Mouse (Mus musculus) liver, embryonic 14.5 days (tissue): ENCODE results near the gene Rapgef3. TPM values are rescaled to one million over a fixed set of nuclear protein-coding genes. Genes with fewer than 3 reads are reported as not detected.

Source experiments
- ATAC-seq: fragments of 200-750 bp; cut with Nextera tagmentation; 2 replicates; pipeline ENCODE4 v1.8.0; 2017; ENCODE audit warnings: moderate number of reproducible peaks, mild to moderate bottlenecking, moderate library complexity; ENCODE audit not compliant: insufficient read depth
- DNase-seq, 3 experiments: peaks; one replicate each; pipeline ENCODE4 v3.0.0-alpha.2; 2012 to 2013; ENCODE audit warnings: low read depth in 3 of 3, low spot score in 3 of 3
- H3K27ac ChIP-seq: fragments of 300-500 bp; sonication (generic); 2 replicates; pipeline ENCODE4 v1.5.1; 2014; ENCODE audit warnings: moderate library complexity, mild to moderate bottlenecking, control low read depth, inconsistent platforms
- H3K27me3 ChIP-seq: fragments of 300-500 bp; sonication (generic); 2 replicates; pipeline ENCODE4 v1.6.1; 2014; ENCODE audit warnings: mild to moderate bottlenecking, low read length, moderate library complexity; ENCODE audit not compliant: control insufficient read depth, insufficient read depth
- H3K36me3 ChIP-seq: fragments of 300-500 bp; sonication (generic); replicated peaks from 2 replicates; pipeline ENCODE4 v1.6.1; 2014; ENCODE audit warnings: low read depth; ENCODE audit not compliant: control insufficient read depth, insufficient read depth
- H3K4me1 ChIP-seq, 2 experiments: fragments of 200-500 bp in 1 of 2; fragments of 300-500 bp in 1 of 2; sonication (generic) in 1 of 2; replicated peaks; 2 replicates each; pipeline ENCODE4 v1.6.1; 2012 to 2014; ENCODE audit warnings: antibody characterized with exemption in 1 of 2, inconsistent platforms in 1 of 2, low read length in 1 of 2; ENCODE audit not compliant: control insufficient read depth in 2 of 2, insufficient read depth in 2 of 2
- H3K4me2 ChIP-seq: fragments of 300-500 bp; sonication (generic); 2 replicates; pipeline ENCODE4 v1.6.1; 2014; ENCODE audit warnings: low read depth, mild to moderate bottlenecking, control low read depth, moderate library complexity
- H3K4me3 ChIP-seq, 2 experiments: fragments of 200-500 bp in 1 of 2; fragments of 300-500 bp in 1 of 2; sonication (generic) in 1 of 2; 2 replicates each; pipeline ENCODE4 v1.5.1; 2012 to 2014; ENCODE audit warnings: low read depth in 2 of 2, low read length in 2 of 2, mild to moderate bottlenecking in 2 of 2, control low read depth in 1 of 2, inconsistent platforms in 1 of 2, moderate library complexity in 1 of 2; ENCODE audit not compliant: insufficient read depth in 1 of 2
- H3K9ac ChIP-seq: fragments of 300-500 bp; sonication (generic); replicated peaks from 2 replicates; pipeline ENCODE4 v1.6.1; 2014; ENCODE audit warnings: mild to moderate bottlenecking, control low read depth, moderate library complexity
- H3K9me3 ChIP-seq: fragments of 300-500 bp; sonication (generic); 2 replicates; pipeline ENCODE4 v1.6.1; 2016; ENCODE audit warnings: low read length, mixed read lengths; ENCODE audit not compliant: control insufficient read depth
- CTCF ChIP-seq: IDR thresholded peaks from 2 replicates; pipeline ENCODE4 v1.5.1; 2016; ENCODE audit warnings: antibody characterized with exemption, low read depth, control low read depth
- EP300 ChIP-seq: IDR thresholded peaks from 2 replicates; pipeline ENCODE4 v1.6.1; 2016; ENCODE audit warnings: antibody characterized with exemption, low read depth
- WGBS: fragments of 180-500 bp; shearing (Covaris S2); extraction: QIAGEN DNeasy Blood & Tissue Kit; methylation state at CpG from one replicate; pipeline ENCODE4 v1.1.7; 2014; ENCODE audit not compliant: insufficient replicate concordance; 5-methylcytosine and 5-hydroxymethylcytosine counted together
- polyA plus RNA-seq, 2 experiments: library from polyadenylated mRNA; depleted of rRNA in 1 of 2; stranded (reverse) in 1 of 2; unstranded in 1 of 2; fragments of >200 nt; fragmentation: Nextera tagmentation in 1 of 2; extraction: Ambion mirVana in 1 of 2; gene quantifications; 2 replicates each; pipeline versions ENCODE4 v1.2.1 to v1.2.3; 2012 to 2014

Rapgef3 gene
- polyA plus RNA-seq (2012; rRNA removed), result 2.2 and 2.3 TPM in 2 replicates
- polyA plus RNA-seq (2014; fragmentation: Nextera tagmentation; extraction: Ambion mirVana), result 0.84 and 0.95 TPM in 2 replicates

- peak; percentile 69 for TF ChIP-seq CTCF
- TF ChIP-seq EP300, result no peak
- H3K27ac ChIP-seq, result no peak within 1 kb of the TSS
- WGBS, result 1% methylated on average over 43 of the region's 44 CpGs
- H3K9ac ChIP-seq, result no peak within 1 kb of the TSS
- peaks cover 0 to 3% of the 10 kb centered on the region in 2 experiments; a peak in 2 of 4 replicates for H3K4me1 ChIP-seq
- peak; percentile 60 for ATAC-seq
- H3K9me3 ChIP-seq, result no peaks in the 10 kb centered on the region
- peak within 1 kb of the TSS; percentile 28 to 30 for H3K4me3 ChIP-seq
- DNase-seq, result no peak
- H3K36me3 ChIP-seq, result no peaks in the 10 kb centered on the region
- H3K27me3 ChIP-seq, result peaks cover 37% of the 10 kb centered on the region
- H3K4me2 ChIP-seq, result peak within 1 kb of the TSS; percentile 66
Measured at GRCm38 (mm10) chr15:97767280-97768186, at the start of gene Rapgef3. TSS of gene Rapgef3 (minus strand) at chr15:97767972.

- Histone ChIP-seq H3K27me3 (no peaks in the 10 kb centered on the region), H3K27ac (no peak overlapping the region), H3K4me1 (peaks cover 0 to 9% of the 10 kb centered on the region in 2 experiments; a peak in 2 of 4 replicates), H3K4me2 (no peak overlapping the region), H3K4me3 (no peak overlapping the region), H3K9me3 (no peaks in the 10 kb centered on the region), H3K9ac (no peak overlapping the region), H3K36me3 (no peaks in the 10 kb centered on the region)
- TF ChIP-seq EP300, result no peak
- peak; percentile 27; the same call in 1 of the 2 replicates for TF ChIP-seq CTCF
- DNase-seq, result no peak
- 46% methylated on average over 17 of the region's 17 CpGs for WGBS
- no peak for ATAC-seq
Measured at GRCm38 (mm10) chr15:97816199-97816994, 48.6 kb upstream of the Rapgef3 start.

- Histone ChIP-seq H3K27me3 (no peaks in the 10 kb centered on the region), H3K9me3 (no peaks in the 10 kb centered on the region), H3K4me1 (peaks cover 0 to 9% of the 10 kb centered on the region in 2 experiments; a peak in 2 of 4 replicates), H3K9ac (no peak overlapping the region), H3K4me2 (no peak overlapping the region), H3K36me3 (no peaks in the 10 kb centered on the region), H3K27ac (no peak overlapping the region), H3K4me3 (no peak overlapping the region)
- WGBS, result 76% methylated on average over 4 of the region's 4 CpGs
- TF ChIP-seq CTCF (no peak), EP300 (no peak)
- ATAC-seq (no peak), DNase-seq (no peak)
Measured at GRCm38 (mm10) chr15:97815254-97815653, 47.5 kb upstream of the Rapgef3 start.

- H3K4me2 ChIP-seq, result no peak overlapping the region
- no peaks in the 10 kb centered on the region for H3K27me3 ChIP-seq
- DNase-seq (no peak), ATAC-seq (no peak)
- TF ChIP-seq EP300 (no peak), CTCF (no peak)
- H3K9ac ChIP-seq, result no peak overlapping the region
- H3K27ac ChIP-seq, result no peak overlapping the region
- no peaks in the 10 kb centered on the region for H3K9me3 ChIP-seq
- peaks cover 0 to 9% of the 10 kb centered on the region in 2 experiments; a peak in 2 of 4 replicates for H3K4me1 ChIP-seq
- 53% methylated on average over 5 of the region's 5 CpGs for WGBS
- H3K36me3 ChIP-seq, result no peaks in the 10 kb centered on the region
- no peak overlapping the region for H3K4me3 ChIP-seq
Measured at GRCm38 (mm10) chr15:97814703-97815102, 46.9 kb upstream of the Rapgef3 start.
